Mouse (Mus musculus): Measurements from ENCODE around the gene Map6. TPM values are rescaled to one million over a fixed set of nuclear protein-coding genes. Genes with fewer than 3 reads are reported as not detected.

The Map6 gene
- polyA plus RNA-seq, 1 experiment from 2014 or later = 27.9 TPM

- Histone ChIP-seq H3K27ac (replicated peaks) (peak overlapping the region; percentile 92), H3K36me3 (0 out of 2 replicates have a peak, but pooled peaks cover 4% of the 10 kb centered on the region), H3K27me3 (ENCODE audit: low read depth, poor library complexity, severe bottlenecking) (peaks cover 76% of the 10 kb centered on the region), H3K4me1 (peaks cover 56% of the 10 kb centered on the region), H3K4me3 (peak overlapping the region; percentile 74), H3K9me3 (replicated peaks) (no peaks in the 10 kb centered on the region)
- no peak for DNase-seq (ENCODE audit: low spot score)
- WGBS = 1% methylated on average over 27 of the region's 29 CpGs
Observed at GRCm38 (mm10) chr7:99268506-99268900, 1.3 kb downstream of the Map6 start.

GRCm38 (mm10) chr7:99268951-99269945 lies 2.0 kb downstream of the Map6 start:
- peak overlapping the region; percentile 74 for H3K4me3 ChIP-seq
- H3K27me3 ChIP-seq (ENCODE audit: low read depth, poor library complexity, severe bottlenecking) = peaks cover 84% of the 10 kb centered on the region
- no peaks in the 10 kb centered on the region for H3K9me3 ChIP-seq (replicated peaks)
- 7% methylated on average over 42 of the region's 42 CpGs for WGBS
- H3K36me3 ChIP-seq = 0 out of 2 replicates have a peak, but pooled peaks cover 4% of the 10 kb centered on the region
- H3K27ac ChIP-seq (replicated peaks) = peak overlapping the region; percentile 92
- DNase-seq (ENCODE audit: low spot score) = peak; percentile 41
- peaks cover 56% of the 10 kb centered on the region for H3K4me1 ChIP-seq

GRCm38 (mm10) chr7:99271630-99272029 lies 4.4 kb downstream of the Map6 start:
- DNase-seq (ENCODE audit: low spot score) = no peak
- H3K4me3 ChIP-seq = peak overlapping the region; percentile 74
- peaks cover 68% of the 10 kb centered on the region for H3K27me3 ChIP-seq (ENCODE audit: low read depth, poor library complexity, severe bottlenecking)
- H3K9me3 ChIP-seq (replicated peaks) = no peaks in the 10 kb centered on the region
- H3K27ac ChIP-seq (replicated peaks) = no peak overlapping the region
- peaks cover 52% of the 10 kb centered on the region for H3K4me1 ChIP-seq
- H3K36me3 ChIP-seq = peaks cover 9% of the 10 kb centered on the region; the same call in 1 of the 2 replicates
- 78% methylated on average over 9 of the region's 9 CpGs for WGBS

DNA sequence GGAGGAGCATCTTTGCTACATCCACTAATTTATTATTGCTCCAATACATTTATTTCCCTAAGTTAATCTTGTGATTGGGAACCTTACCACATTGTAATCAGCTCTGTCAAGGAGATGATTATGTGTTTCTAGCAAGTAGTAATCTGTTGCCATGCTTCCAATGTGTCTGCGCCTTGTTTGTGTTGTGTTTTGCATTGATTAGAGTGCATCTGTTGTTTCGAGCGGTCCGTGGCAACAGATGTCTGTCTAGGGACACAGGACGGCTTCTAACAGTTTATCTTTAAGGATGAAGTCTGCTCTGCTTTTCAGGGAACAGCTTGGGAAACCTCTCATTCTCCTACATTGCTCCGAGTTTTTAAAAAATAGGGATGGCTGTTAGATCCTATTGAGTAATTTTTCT lies 7.9 kb downstream of the Map6 start:
- H3K27me3 ChIP-seq (ENCODE audit: low read depth, poor library complexity, severe bottlenecking) = peaks cover 64% of the 10 kb centered on the region
- H3K27ac ChIP-seq (replicated peaks) = no peak overlapping the region
- H3K4me3 ChIP-seq = no peak overlapping the region
- H3K9me3 ChIP-seq (replicated peaks) = no peaks in the 10 kb centered on the region
- H3K4me1 ChIP-seq = peaks cover 36% of the 10 kb centered on the region
- no peak for DNase-seq (ENCODE audit: low spot score)
- 85% methylated on average over 6 of the region's 6 CpGs for WGBS
- peaks cover 10% of the 10 kb centered on the region; the same call in 1 of the 2 replicates for H3K36me3 ChIP-seq

- no peak for DNase-seq (ENCODE audit: low spot score)
- peaks cover 63% of the 10 kb centered on the region for H3K27me3 ChIP-seq (ENCODE audit: low read depth, poor library complexity, severe bottlenecking)
- H3K27ac ChIP-seq (replicated peaks) = no peak overlapping the region
- H3K4me1 ChIP-seq = peaks cover 26% of the 10 kb centered on the region
- H3K36me3 ChIP-seq = peaks cover 8% of the 10 kb centered on the region; the same call in 1 of the 2 replicates
- no peak overlapping the region for H3K4me3 ChIP-seq
- WGBS = 81% methylated on average over 1 of the region's 1 CpGs
- H3K9me3 ChIP-seq (replicated peaks) = no peaks in the 10 kb centered on the region
Observed at GRCm38 (mm10) chr7:99276679-99277078, 9.4 kb downstream of the Map6 start.

DNA sequence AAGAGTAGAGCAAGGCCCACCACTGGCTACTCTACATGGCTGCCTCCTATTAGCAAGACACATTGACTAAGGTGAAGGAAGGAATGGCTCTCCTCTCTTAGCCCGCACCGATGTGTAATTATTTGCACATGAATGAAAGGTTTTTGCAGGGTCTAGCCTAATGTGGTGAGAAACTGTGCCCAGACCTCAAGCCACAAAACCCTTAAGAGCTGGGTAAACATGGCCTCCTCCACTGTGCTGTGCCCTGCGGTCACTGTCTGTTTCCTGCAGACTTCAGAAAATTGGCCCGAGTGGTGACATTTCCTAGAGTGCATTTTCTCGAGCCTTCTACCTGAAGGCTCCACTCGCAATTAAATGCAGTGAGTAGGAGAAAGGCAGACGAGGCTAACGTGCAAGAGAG lies 11.1 kb downstream of the Map6 start:
- peaks cover 24% of the 10 kb centered on the region for H3K4me1 ChIP-seq

DNA sequence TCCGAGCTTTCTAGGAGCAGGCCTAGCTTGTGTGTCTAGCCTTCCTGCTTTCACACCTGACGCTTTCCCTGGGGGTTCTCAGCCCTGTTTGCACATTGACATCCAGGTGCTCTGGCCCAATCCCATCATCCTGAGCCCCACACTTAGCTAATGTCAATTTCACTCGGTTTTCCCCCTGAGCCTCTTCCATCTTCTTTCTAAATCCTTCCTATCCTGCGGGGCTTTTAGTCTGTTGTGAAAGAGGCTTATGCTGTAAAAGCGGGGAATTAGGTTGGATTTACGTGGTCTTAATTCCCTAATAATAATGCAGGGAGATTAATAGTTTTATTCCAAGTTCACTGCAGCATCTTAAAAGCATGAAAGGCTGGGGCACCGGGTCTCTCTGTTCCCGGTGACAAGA lies 12.3 kb downstream of the Map6 start:
- Histone ChIP-seq H3K27me3 (ENCODE audit: low read depth, poor library complexity, severe bottlenecking) (peaks cover 54% of the 10 kb centered on the region), H3K9me3 (replicated peaks) (no peaks in the 10 kb centered on the region), H3K36me3 (peaks cover 8% of the 10 kb centered on the region; the same call in 1 of the 2 replicates), H3K27ac (replicated peaks) (no peak overlapping the region), H3K4me3 (no peak overlapping the region), H3K4me1 (peaks cover 24% of the 10 kb centered on the region)
- no peak for DNase-seq (ENCODE audit: low spot score)
- 41% methylated on average over 8 of the region's 8 CpGs for WGBS

More for the DNA sequence above, 11.1 kb downstream of the Map6 start:
- peaks cover 63% of the 10 kb centered on the region for H3K27me3 ChIP-seq (ENCODE audit: low read depth, poor library complexity, severe bottlenecking)
- 86% methylated on average over 8 of the region's 8 CpGs for WGBS
- no peak overlapping the region for H3K27ac ChIP-seq (replicated peaks)
- no peak overlapping the region for H3K4me3 ChIP-seq
- H3K36me3 ChIP-seq = peaks cover 6% of the 10 kb centered on the region; the same call in 1 of the 2 replicates
- no peak for DNase-seq (ENCODE audit: low spot score)
- no peaks in the 10 kb centered on the region for H3K9me3 ChIP-seq (replicated peaks)

GRCm38 (mm10) chr7:99287287-99287686 lies 20.0 kb downstream of the Map6 start:
- peaks cover 39% of the 10 kb centered on the region for H3K4me1 ChIP-seq
- H3K36me3 ChIP-seq = peaks cover 12% of the 10 kb centered on the region
- peak overlapping the region; percentile 77; the same call in 1 of the 2 replicates for H3K27ac ChIP-seq (replicated peaks)
- peak; percentile 62 for DNase-seq (ENCODE audit: low spot score)
- no peak overlapping the region for H3K4me3 ChIP-seq
- WGBS = 37% methylated on average over 3 of the region's 3 CpGs
- H3K9me3 ChIP-seq (replicated peaks) = peaks cover 10% of the 10 kb centered on the region; the same call in 1 of the 2 replicates
- no peaks in the 10 kb centered on the region for H3K27me3 ChIP-seq (ENCODE audit: low read depth, poor library complexity, severe bottlenecking)

- Histone ChIP-seq H3K4me1 (peaks cover 48% of the 10 kb centered on the region), H3K27ac (replicated peaks) (no peak overlapping the region), H3K4me3 (no peak overlapping the region), H3K27me3 (ENCODE audit: low read depth, poor library complexity, severe bottlenecking) (no peaks in the 10 kb centered on the region), H3K9me3 (replicated peaks) (peaks cover 16% of the 10 kb centered on the region), H3K36me3 (peaks cover 36% of the 10 kb centered on the region)
- WGBS = 84% methylated on average over 8 of the region's 8 CpGs
- DNase-seq (ENCODE audit: low spot score) = no peak
Observed at GRCm38 (mm10) chr7:99290008-99290407, 22.8 kb downstream of the Map6 start.

GRCm38 (mm10) chr7:99290925-99291324 lies 23.7 kb downstream of the Map6 start:
- H3K9me3 ChIP-seq (replicated peaks) = peaks cover 11% of the 10 kb centered on the region
- DNase-seq (ENCODE audit: low spot score) = no peak
- H3K27ac ChIP-seq (replicated peaks) = 0 out of 2 replicates have a peak overlapping the region, but pooled peaks have one; percentile 20
- no peak overlapping the region for H3K4me3 ChIP-seq
- no peaks in the 10 kb centered on the region for H3K27me3 ChIP-seq (ENCODE audit: low read depth, poor library complexity, severe bottlenecking)
- 77% methylated on average over 6 of the region's 6 CpGs for WGBS
- peaks cover 53% of the 10 kb centered on the region for H3K4me1 ChIP-seq
- H3K36me3 ChIP-seq = peaks cover 31% of the 10 kb centered on the region

- H3K27me3 ChIP-seq (ENCODE audit: low read depth, poor library complexity, severe bottlenecking) = no peaks in the 10 kb centered on the region
- H3K4me1 ChIP-seq = peaks cover 29% of the 10 kb centered on the region
- no peak overlapping the region for H3K4me3 ChIP-seq
- peaks cover 6% of the 10 kb centered on the region for H3K9me3 ChIP-seq (replicated peaks)
- H3K36me3 ChIP-seq = peaks cover 26% of the 10 kb centered on the region
- DNase-seq (ENCODE audit: low spot score) = no peak
- WGBS = 82% methylated on average over 2 of the region's 2 CpGs
- H3K27ac ChIP-seq (replicated peaks) = no peak overlapping the region; the same call in 1 of the 2 replicates
Observed at GRCm38 (mm10) chr7:99294198-99294780, 27.0 kb downstream of the Map6 start.

DNA sequence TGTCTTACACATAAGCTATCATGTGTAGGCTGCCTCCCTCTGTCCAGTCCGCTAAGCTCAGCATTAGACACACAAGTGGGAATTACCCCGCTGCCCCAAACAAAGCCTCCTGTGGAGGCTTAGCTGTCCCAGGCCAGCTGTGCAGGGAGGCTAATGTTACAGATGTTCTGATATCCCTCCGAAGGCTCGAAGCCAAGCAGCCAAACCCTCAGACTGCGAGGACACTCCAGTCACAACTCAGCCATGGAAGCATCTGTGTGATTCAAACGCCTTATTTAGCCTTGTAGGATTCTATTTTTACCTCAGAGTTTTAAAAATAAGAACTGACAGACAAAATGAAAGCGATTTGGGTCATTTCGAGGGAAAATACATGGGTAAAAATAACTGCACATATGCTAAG lies 27.9 kb downstream of the Map6 start:
- Histone ChIP-seq H3K27me3 (ENCODE audit: low read depth, poor library complexity, severe bottlenecking) (no peaks in the 10 kb centered on the region), H3K4me1 (peaks cover 26% of the 10 kb centered on the region), H3K36me3 (peaks cover 26% of the 10 kb centered on the region), H3K9me3 (replicated peaks) (peaks cover 6% of the 10 kb centered on the region), H3K27ac (replicated peaks) (peak overlapping the region; percentile 55), H3K4me3 (no peak overlapping the region)
- DNase-seq (ENCODE audit: low spot score) = peak; percentile 20
- 65% methylated on average over 8 of the region's 8 CpGs for WGBS

Data from midbrain, embryonic 10.5 days (tissue).